Mouse (Mus musculus): ENCODE data around the gene Gm19684. TPM values are rescaled to one million over a fixed set of nuclear protein-coding genes. Genes with fewer than 3 reads are reported as not detected.
"Not testable (repeated sequence)": the region's sequence is repeated elsewhere in the genome, so short reads cannot be mapped to it uniquely, and the experiment has no call there.

The Gm19684 gene
- polyA plus RNA-seq, 1 experiment, result 1.1 TPM

DNA sequence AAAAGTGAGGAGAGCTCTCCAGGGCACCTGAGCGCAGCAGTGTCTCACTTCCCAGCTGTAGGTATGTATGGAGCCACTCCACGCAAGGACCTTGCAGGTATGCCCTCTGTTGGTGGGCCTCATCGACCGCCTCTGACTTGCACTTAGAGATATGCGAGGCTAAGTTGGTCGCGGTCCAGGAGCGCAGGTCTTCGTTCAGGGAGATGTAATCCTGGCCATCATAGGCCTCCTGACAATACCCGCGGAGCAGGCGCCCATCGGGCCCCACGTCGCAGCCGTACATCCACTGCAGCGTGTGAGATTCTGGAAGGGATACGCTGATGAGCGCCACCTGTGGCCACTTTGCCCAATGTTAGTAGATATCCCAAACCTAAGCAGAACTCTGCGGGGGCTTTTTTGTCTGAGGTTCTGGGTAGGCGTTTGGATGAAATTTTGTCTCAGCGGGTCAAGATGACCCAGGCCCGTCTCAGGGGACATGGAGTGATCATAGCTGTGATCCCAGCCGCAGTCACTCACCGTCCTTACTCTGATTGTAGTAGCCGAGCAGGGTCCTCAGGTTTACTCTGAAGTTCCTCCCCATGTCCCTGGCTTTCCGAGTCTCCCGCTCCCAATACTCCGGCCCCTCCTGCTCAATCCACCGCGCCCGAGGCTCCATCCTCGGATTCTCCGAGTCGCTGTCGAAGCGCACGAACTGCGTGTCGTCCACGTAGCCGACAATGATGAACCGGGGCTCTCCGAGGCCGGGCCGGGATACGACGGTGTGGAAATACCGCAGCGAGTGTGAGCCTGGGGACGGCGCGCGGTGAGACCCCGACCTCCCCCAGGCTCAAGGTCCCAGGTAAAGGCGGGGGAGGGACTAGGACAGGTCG lies 10.6 kb upstream of the Gm19684 start:
- TF ChIP-seq CTCF (IDR thresholded peaks at IDR 0.05; ENCODE audit: low read depth, low read length), result peak; percentile 9; the same call in 1 of the 2 replicates
- peak overlapping the region; percentile 63 for H3K4me3 ChIP-seq (ENCODE audit: insufficient read depth, low read length)
- not testable (repeated sequence) for H3K4me1 ChIP-seq (ENCODE audit: control insufficient read depth, insufficient read depth, low read length); H3K27ac ChIP-seq (ENCODE audit: insufficient read depth, low read depth, low read length)

DNA sequence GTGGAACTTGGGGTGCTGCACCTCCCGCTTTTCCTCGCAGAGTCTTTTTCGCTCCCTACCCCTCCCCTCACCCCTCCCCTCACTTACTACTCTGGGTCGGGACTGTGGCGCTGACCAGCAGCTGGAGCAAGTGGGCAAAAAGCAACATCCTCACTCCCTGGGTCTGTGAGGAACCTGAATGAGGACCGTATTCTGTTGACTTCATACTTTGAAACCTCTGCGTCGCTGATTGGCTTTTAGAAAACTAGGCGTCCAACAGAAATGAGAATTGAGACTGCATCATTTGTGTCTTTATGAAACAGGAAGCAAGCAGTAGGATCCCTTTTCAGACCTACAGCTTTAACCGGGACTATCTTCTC lies 10.0 kb upstream of the Gm19684 start:
- not testable (repeated sequence) for H3K27ac ChIP-seq (ENCODE audit: insufficient read depth, low read depth, low read length); H3K4me1 ChIP-seq (ENCODE audit: control insufficient read depth, insufficient read depth, low read length)
- peak overlapping the region; percentile 63 for H3K4me3 ChIP-seq (ENCODE audit: insufficient read depth, low read length)

DNA sequence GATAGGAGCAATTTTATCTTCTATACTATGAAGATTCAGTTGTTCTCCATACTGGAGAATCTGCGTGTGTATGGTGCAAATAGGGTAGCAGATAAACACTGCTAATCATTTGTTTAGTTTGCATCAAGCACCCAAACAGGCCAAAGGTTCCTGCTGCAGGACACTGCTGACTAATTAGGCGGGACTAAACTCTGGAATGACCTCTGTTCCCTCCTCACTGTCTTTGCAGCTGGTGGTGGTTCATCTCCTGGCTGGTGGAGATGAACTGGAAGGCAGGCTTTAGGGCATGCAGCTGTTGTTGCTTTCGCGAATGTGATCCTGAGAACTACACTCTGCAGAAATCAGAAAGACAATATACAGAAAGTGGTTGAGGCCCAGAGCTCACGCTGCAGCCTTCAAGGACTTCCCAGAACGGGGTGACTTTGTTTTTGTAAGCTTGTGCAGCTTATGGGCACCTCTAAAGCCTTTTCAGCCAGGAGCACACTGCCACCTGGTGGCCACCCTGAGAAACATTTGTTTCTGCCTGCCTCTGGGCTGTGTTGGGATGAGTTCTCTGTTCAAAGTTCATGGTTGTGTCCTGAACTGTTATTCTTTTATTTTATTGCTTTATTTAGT lies 7.4 kb upstream of the Gm19684 start:
- H3K4me1 ChIP-seq (ENCODE audit: control insufficient read depth, insufficient read depth, low read length); H3K4me3 ChIP-seq (ENCODE audit: insufficient read depth, low read length); H3K27ac ChIP-seq (ENCODE audit: insufficient read depth, low read depth, low read length): not testable (repeated sequence)
- peak; percentile 37; the same call in 1 of the 2 replicates for TF ChIP-seq CTCF (IDR thresholded peaks at IDR 0.05; ENCODE audit: low read depth, low read length)

DNA sequence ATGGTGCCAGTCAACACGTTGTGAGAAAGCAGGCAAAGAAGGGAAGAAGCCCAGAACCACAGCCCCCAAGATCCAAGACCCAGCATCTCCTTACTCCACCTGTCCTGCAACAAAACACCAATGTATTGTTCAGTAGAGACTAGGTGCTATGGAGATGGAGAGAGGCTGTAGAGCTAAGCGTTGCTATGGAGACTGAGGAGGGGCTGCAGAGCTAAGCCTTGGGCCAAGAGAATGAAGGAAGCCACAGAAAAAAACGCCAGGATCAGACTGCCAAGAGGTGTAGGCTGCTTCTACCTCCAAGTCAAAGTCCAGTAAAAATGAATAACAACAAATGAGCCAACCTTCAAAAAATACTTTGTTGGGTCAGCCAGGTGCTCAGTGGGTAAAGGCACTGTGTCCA lies 4.9 kb upstream of the Gm19684 start:
- H3K4me3 ChIP-seq (ENCODE audit: insufficient read depth, low read length); H3K27ac ChIP-seq (ENCODE audit: insufficient read depth, low read depth, low read length); H3K4me1 ChIP-seq (ENCODE audit: control insufficient read depth, insufficient read depth, low read length): not testable (repeated sequence)

DNA sequence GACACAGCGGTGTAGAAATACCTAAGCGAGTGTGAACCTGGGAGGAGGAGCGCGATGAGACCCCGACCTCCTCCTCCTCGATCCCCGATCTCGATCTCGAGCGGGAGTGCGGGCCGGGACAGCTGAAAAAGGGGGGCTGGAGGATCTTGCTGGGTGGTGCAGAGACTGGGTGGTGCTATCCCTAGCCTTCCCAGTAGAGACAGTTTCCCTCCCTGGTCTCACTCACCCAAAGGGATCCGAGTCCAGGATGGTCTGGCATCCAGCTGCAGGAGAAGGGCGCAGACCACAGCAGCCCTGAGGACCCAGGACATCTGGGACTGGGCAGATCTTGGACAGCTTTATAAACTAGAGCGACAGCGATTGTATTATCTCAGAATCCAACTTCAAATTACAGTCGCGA lies 639 bp upstream of the Gm19684 start:
- H3K4me3 ChIP-seq (ENCODE audit: insufficient read depth, low read length), result peak overlapping the region; percentile 47
- H3K27ac ChIP-seq (ENCODE audit: insufficient read depth, low read depth, low read length), result not testable (repeated sequence)
- peaks cover 17% of the 10 kb centered on the region for H3K4me1 ChIP-seq (ENCODE audit: control insufficient read depth, insufficient read depth, low read length)

DNA sequence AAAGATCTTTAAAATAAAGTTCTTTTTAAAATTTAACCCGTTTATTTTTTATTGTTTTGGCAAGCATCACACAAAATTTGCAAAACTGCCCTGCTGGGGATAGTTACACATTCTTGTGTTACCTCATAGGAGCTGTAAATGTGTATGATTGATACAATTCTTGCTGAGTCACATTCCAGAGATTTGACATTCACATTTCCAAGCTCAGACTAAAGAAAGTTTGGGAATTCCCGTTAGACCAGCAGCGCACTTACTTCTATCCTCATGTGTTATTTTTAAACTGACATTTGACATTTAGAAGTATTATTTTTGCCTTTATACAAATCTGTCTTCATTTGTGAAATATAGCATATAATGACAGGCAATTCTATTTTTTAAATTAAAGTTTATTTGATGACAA lies 2.6 kb downstream of the Gm19684 start:
- not testable (repeated sequence) for H3K4me3 ChIP-seq (ENCODE audit: insufficient read depth, low read length); H3K27ac ChIP-seq (ENCODE audit: insufficient read depth, low read depth, low read length)
- H3K4me1 ChIP-seq (ENCODE audit: control insufficient read depth, insufficient read depth, low read length), result peaks cover 17% of the 10 kb centered on the region

DNA sequence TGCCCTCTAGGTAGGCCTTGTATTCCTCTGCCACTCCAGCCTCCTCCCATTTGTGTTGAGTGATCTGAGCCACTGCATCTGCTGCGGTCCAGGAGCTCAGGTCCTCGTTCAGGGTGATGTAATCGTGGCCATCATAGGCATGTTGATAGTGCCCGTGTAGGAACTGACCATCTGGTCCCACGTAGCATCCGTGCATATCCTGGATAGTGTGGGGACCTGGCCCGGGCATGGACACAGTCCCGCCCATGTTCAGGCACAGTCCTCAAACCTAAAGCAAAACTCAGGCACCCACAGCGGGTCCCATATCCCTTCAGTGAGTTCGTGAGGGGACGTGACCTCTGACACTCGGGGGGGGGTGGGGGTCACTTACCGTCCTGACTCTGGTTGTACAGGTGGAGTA lies 7.0 kb downstream of the Gm19684 start:
- H3K4me3 ChIP-seq (ENCODE audit: insufficient read depth, low read length); H3K4me1 ChIP-seq (ENCODE audit: control insufficient read depth, insufficient read depth, low read length); H3K27ac ChIP-seq (ENCODE audit: insufficient read depth, low read depth, low read length): not testable (repeated sequence)

DNA sequence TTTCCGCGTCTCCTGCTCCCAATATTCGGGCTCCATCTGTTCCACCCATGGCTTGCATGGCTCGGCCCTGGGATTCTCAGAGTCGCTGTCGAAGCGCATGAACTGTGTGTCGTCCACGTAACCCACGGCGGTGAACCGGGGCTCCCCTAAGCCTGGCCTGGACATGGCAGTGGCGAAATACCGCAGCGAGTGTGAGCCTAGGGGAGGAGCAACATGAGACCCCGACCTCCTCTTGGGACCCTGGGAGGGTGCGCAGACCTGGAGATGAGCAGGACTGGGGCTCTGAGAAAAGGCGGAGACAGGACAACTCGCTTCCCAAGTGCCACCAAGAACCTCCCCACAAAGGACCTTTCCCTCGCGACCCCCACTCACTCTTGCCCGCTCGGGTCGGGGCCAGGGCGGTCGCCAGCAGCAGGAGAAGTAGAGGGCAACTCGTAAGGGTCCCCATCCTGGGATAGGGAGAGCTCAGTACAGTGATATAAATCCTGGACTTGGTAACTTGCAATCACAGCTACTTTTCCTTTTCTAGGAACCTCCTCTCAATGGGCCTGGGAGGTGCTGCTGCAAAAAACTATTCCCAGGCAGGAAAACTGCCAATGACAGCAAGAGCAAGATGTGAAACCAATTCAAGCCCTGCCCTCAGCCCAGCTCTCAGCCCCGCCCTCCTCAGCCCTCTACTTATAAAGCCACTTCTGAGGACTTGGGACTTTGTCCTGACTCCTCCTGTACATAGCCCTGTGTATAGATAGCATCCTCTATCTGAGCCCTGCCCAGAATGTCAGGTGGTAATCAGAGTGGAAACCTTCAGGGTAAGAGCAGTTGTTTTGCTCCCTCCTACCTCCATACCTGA lies 7.7 kb downstream of the Gm19684 start, which contains the start of gene Gm7030:
Gene Gm7030, minus strand, starts transcription at position 458 of the 850 bp plus-strand sequence.
- not testable (repeated sequence) for H3K4me1 ChIP-seq (ENCODE audit: control insufficient read depth, insufficient read depth, low read length); H3K27ac ChIP-seq (ENCODE audit: insufficient read depth, low read depth, low read length); H3K4me3 ChIP-seq (ENCODE audit: insufficient read depth, low read length)

DNA sequence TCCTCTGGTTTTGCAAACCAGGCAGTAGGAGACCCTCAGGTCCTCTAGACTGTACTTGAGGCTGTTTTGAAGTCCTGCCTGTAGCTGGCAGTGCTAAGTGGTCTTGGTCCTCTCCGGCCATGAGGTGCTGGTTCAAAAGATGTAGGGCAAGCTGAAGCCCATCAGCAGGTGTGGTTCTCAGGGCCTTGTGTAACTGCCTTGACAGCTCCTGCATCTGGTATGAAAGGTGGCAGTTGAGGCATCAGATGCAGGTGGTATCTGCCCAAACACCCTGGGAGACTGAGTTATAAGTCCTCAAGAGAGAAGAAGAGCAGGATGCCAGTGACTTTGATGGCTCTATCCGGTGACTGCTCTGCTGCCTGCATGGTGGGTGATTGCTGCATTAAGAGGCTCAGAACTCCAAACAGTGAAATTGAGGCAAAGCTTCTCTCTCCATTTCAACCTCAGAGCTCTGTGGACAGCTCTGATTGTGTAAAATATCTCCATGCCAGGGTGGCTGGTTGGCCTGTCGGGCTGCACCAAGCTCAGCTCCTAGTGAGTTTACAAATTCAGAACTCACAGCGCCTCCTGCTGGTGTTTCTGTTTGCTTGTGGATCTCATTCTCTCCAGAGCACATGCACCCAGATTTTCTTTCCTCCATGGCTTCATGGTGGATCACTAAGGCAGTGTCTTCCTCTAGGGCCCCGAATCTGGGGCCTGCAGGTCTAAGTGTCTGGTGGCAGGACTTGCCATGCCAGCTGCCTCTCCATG lies 10.2 kb downstream of the Gm19684 start:
- H3K27ac ChIP-seq (ENCODE audit: insufficient read depth, low read depth, low read length), result no peak overlapping the region
- H3K4me1 ChIP-seq (ENCODE audit: control insufficient read depth, insufficient read depth, low read length), result peaks cover 7% of the 10 kb centered on the region
- H3K4me3 ChIP-seq (ENCODE audit: insufficient read depth, low read length), result no peak overlapping the region
- TF ChIP-seq CTCF (IDR thresholded peaks at IDR 0.05; ENCODE audit: low read depth, low read length) (no peak), POLR2A (IDR thresholded peaks at IDR 0.05; ENCODE audit: borderline replicate concordance, low read depth, low read length) (no peak)

DNA sequence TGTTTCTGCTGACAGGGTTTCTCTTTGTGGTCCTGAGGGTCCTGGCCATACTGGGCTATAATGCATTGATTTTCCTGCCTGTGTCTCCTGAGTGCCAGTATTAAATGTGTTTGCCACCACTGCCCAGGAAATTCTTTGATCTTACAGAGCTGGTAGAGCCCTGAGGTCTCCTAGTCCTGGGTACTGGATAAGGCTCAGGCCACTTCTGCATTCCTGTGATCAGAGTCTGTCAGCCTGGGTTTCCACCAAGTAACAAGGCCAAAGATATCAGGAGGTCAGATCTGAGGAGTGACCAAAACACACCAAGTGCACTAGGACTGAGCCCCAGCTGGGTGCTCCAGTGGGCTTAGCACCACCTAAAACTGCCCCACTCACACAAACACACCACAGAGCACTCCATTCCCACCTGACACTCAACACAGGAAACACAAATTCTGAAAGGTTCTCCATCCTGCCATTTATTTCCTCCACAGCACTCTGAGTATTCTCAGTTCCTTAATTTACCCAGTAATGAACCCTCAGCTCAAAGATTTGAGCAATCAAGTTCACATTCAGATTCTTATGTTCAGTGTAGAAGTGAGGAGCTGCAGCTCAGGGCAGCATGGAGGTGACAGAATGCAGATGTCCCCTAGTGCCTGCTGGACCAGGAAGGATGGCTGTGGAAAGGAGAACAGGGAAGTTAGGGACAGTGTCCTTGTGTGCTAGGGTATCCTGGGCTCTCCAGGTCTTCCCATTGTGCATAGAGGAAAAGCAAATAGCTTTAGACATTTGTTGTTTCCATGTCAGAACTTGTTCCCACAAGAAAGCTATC lies 14.1 kb downstream of the Gm19684 start:
- H3K4me1 ChIP-seq (ENCODE audit: control insufficient read depth, insufficient read depth, low read length); H3K4me3 ChIP-seq (ENCODE audit: insufficient read depth, low read length); H3K27ac ChIP-seq (ENCODE audit: insufficient read depth, low read depth, low read length): not testable (repeated sequence)

DNA sequence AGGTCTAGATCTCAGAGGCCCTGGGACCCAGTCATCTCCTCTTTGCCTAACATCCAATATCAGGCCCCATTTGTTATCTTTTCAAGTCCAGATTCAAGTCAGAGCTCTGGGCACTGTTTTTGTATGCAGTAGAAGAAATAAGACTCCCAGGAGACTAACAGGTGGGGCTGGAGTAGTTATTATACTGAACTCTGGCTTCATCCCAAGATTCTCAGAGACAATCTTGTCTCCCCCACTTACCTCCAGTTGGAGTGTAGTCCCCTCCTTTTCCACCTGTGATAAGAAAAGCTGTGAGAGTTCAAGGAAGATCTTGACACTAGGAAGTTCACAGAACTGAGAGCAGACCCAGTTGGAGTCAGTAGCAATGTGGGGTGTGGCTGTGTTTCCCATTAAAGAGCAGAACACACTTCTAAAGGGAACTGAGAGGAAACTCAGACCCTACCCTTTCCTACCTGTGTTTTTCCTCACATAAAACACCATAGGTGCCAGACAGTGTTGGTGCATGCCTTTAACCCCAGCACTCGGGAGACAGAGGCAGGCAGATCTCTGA lies 14.9 kb downstream of the Gm19684 start:
- not testable (repeated sequence) for H3K4me1 ChIP-seq (ENCODE audit: control insufficient read depth, insufficient read depth, low read length); H3K4me3 ChIP-seq (ENCODE audit: insufficient read depth, low read length); H3K27ac ChIP-seq (ENCODE audit: insufficient read depth, low read depth, low read length)
